Mouse (Mus musculus) midbrain, embryonic 11.5 days (tissue): ENCODE measurements around the gene Gad1. TPM values are rescaled to one million over a fixed set of nuclear protein-coding genes. Genes with fewer than 3 reads are reported as not detected.

ENCODE experiments used
- ATAC-seq: fragments of 200-750 bp; cut with Nextera tagmentation; 2 replicates; pipeline ENCODE4 v1.8.0; 2017; ENCODE audit warnings: moderate TSS enrichment, moderate library complexity; ENCODE audit not compliant: low FRiP score
- DNase-seq: peaks from one replicate; pipeline ENCODE4 v3.0.0; 2015; ENCODE audit warnings: low spot score; ENCODE audit errors: missing footprints
- H3K27ac ChIP-seq: fragments of 300-500 bp; sonication (generic); 2 replicates; pipeline ENCODE4 v1.5.1; 2014; ENCODE audit warnings: low read depth, low read length
- H3K27me3 ChIP-seq: fragments of 300-500 bp; sonication (generic); 2 replicates; pipeline ENCODE4 v1.6.1; 2014; ENCODE audit warnings: mild to moderate bottlenecking, low read length, moderate library complexity, mixed read lengths; ENCODE audit not compliant: control insufficient read depth, insufficient read depth
- H3K36me3 ChIP-seq: fragments of 300-500 bp; sonication (generic); 2 replicates; pipeline ENCODE4 v1.6.1; 2014; ENCODE audit warnings: mild to moderate bottlenecking, low read length, moderate library complexity, mixed read lengths; ENCODE audit not compliant: control insufficient read depth, insufficient read depth
- H3K4me1 ChIP-seq: fragments of 300-500 bp; sonication (generic); 2 replicates; pipeline ENCODE4 v1.6.1; 2014; ENCODE audit warnings: low read length; ENCODE audit not compliant: control insufficient read depth, insufficient read depth
- H3K4me2 ChIP-seq: fragments of 300-500 bp; sonication (generic); 2 replicates; pipeline ENCODE4 v1.6.1; 2014; ENCODE audit warnings: mild to moderate bottlenecking, moderate library complexity
- H3K4me3 ChIP-seq: fragments of 300-500 bp; sonication (generic); 2 replicates; pipeline ENCODE4 v1.5.1; 2014; ENCODE audit warnings: low read depth, low read length
- H3K9ac ChIP-seq: fragments of 300-500 bp; sonication (generic); 2 replicates; pipeline ENCODE4 v1.6.1; 2014; ENCODE audit warnings: low read length
- H3K9me3 ChIP-seq: fragments of 300-500 bp; sonication (generic); 2 replicates; pipeline ENCODE4 v1.6.1; 2016; ENCODE audit warnings: low read length; ENCODE audit not compliant: control insufficient read depth
- WGBS: fragments of 180-500 bp; shearing (Covaris S2); extraction: QIAGEN DNeasy Blood & Tissue Kit; methylation state at CpG from one replicate; pipeline ENCODE4 v1.1.7; 2014; 5-methylcytosine and 5-hydroxymethylcytosine counted together
- polyA plus RNA-seq: library from polyadenylated mRNA; unstranded; fragments of >200 nt; fragmentation: Nextera tagmentation; extraction: Ambion mirVana; gene quantifications from 2 replicates; pipeline ENCODE4 v1.2.1, GENCODE M21; 2014

Gad1 gene
- polyA plus RNA-seq, 1 experiment from 2014 or later = 12.8 TPM

DNA sequence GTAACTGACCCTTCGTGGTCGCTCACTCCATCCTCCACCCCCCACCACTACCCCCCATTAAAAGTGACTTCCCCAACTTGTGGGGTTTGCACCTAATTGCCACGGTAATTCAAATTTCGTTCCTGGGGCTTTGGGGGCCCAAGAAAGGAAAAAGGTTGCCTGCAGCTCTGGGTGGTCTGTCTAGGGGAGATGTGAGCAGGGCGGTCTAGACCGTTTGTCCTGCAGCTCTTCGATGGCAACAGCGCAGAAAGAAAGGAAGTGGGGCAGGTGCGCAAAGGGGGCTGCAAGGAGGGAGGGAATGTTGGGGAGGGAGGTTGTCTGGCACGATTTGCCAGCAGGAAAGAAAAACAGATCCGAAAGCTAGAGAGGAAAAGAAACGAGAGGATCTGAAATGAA is 14.8 kb downstream of the Gad1 start:
- peak overlapping the region; percentile 33 for H3K4me3 ChIP-seq
- peak; percentile 55 for ATAC-seq
- H3K9me3 ChIP-seq = no peaks in the 10 kb centered on the region
- H3K4me1 ChIP-seq = peaks cover 41% of the 10 kb centered on the region
- peaks cover 86% of the 10 kb centered on the region for H3K27me3 ChIP-seq
- no peak for DNase-seq
- H3K4me2 ChIP-seq = peak overlapping the region; percentile 65
- H3K9ac ChIP-seq = no peak overlapping the region
- WGBS = 0% methylated on average over 12 of the region's 12 CpGs
- peak overlapping the region; percentile 37; the same call in 1 of the 2 replicates for H3K27ac ChIP-seq
- no peaks in the 10 kb centered on the region for H3K36me3 ChIP-seq

DNA sequence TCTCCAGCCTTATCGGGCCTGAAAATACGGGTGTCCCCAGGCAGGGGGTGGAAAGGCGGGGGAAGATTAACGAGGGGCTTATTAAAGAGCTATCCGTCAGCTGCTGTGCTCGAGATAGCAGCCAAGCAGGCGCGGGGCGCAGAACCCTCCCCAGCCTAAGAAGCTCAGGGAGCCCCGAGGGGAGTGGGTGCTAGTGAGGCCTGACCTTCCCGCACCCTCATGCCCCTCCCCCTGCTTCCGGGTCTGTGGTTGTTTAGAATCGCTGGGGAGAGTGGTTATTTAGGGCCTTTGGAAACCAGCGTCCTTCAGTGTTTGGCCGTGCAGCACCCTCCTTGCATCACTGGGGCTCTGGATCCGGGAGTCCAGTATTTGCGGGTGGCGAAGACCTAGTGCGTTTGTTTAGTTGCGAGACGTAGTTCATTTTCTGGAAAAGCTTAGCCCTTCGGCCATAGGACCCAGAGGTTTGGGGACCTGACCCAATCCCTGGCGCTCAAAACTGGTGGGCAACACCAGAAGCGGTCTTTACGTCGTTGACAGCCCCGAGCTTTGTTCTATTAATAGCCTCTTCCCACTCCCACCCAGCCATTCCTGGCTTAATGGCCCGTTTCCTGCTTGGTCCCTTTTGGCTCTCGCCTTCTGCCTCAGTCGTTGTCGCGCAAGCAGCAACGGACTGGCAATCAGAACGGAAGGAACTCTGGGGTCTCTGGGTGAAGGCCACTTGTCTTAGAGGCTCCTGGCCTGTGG is 15.5 kb downstream of the Gad1 start:
- DNase-seq = peak; percentile 97
- Histone ChIP-seq H3K9me3 (no peaks in the 10 kb centered on the region), H3K36me3 (no peaks in the 10 kb centered on the region), H3K4me2 (peak overlapping the region; percentile 65), H3K9ac (peak overlapping the region; percentile 48; the same call in 1 of the 2 replicates), H3K4me1 (peaks cover 36% of the 10 kb centered on the region), H3K27ac (peak overlapping the region; percentile 15; the same call in 1 of the 2 replicates), H3K4me3 (peak overlapping the region; percentile 33), H3K27me3 (peaks cover 80% of the 10 kb centered on the region)
- ATAC-seq = peak; percentile 72
- WGBS = under 1% methylated on average over 34 of the region's 34 CpGs

- no peak overlapping the region for H3K4me3 ChIP-seq
- H3K27me3 ChIP-seq = peaks cover 47% of the 10 kb centered on the region
- no peak overlapping the region for H3K27ac ChIP-seq
- no peak overlapping the region for H3K4me2 ChIP-seq
- H3K4me1 ChIP-seq = peaks cover 19% of the 10 kb centered on the region
- DNase-seq (no peak), ATAC-seq (no peak)
- H3K9me3 ChIP-seq = no peaks in the 10 kb centered on the region
- no peaks in the 10 kb centered on the region for H3K36me3 ChIP-seq
- WGBS = 70% methylated on average over 4 of the region's 4 CpGs
- H3K9ac ChIP-seq = no peak overlapping the region
Measured at GRCm38 (mm10) chr2:70571698-70572097, 18.8 kb downstream of the Gad1 start.

DNA sequence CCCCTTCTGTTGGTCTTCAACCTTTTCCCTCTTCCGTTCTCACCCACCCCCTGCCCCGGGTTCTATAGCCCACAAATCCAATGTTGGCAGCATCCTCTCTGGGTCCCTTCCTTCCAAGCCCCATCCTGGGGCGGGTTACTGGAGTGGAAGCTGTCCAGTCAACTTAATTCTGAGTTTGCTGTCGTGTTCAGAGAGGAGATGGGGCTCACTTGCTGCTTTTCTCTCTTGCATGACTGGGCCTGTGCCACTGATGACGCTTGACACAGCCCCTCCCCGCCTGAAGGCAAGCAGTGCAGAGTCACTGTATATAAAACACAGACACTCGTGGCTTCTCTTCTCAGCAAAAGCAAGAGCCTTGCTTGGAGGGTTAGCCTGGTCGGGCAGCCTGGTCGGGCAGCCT is 19.4 kb downstream of the Gad1 start:
- H3K4me1 ChIP-seq = peaks cover 15% of the 10 kb centered on the region

GRCm38 (mm10) chr2:70573544-70574210 is 20.8 kb downstream of the Gad1 start:
- ATAC-seq (no peak), DNase-seq (no peak)
- Histone ChIP-seq H3K36me3 (no peaks in the 10 kb centered on the region), H3K9me3 (no peaks in the 10 kb centered on the region), H3K27me3 (peaks cover 28% of the 10 kb centered on the region), H3K4me3 (no peak overlapping the region), H3K9ac (no peak overlapping the region), H3K27ac (no peak overlapping the region), H3K4me1 (peaks cover 1% of the 10 kb centered on the region), H3K4me2 (no peak overlapping the region)
- 80% methylated on average over 8 of the region's 8 CpGs for WGBS

More for the DNA sequence above, 19.4 kb downstream of the Gad1 start:
- no peaks in the 10 kb centered on the region for H3K9me3 ChIP-seq
- H3K36me3 ChIP-seq = no peaks in the 10 kb centered on the region
- H3K9ac ChIP-seq = no peak overlapping the region
- H3K4me2 ChIP-seq = no peak overlapping the region
- DNase-seq (no peak), ATAC-seq (no peak)
- 52% methylated on average over 9 of the region's 9 CpGs for WGBS
- peaks cover 41% of the 10 kb centered on the region for H3K27me3 ChIP-seq
- no peak overlapping the region for H3K27ac ChIP-seq
- no peak overlapping the region for H3K4me3 ChIP-seq

GRCm38 (mm10) chr2:70588200-70588599 is 35.3 kb downstream of the Gad1 start:
- ATAC-seq = no peak
- H3K4me3 ChIP-seq = no peak overlapping the region
- no peak overlapping the region for H3K9ac ChIP-seq
- peaks cover 2% of the 10 kb centered on the region; the same call in 1 of the 2 replicates for H3K4me1 ChIP-seq
- 94% methylated on average over 6 of the region's 6 CpGs for WGBS
- no peak overlapping the region for H3K4me2 ChIP-seq
- no peak for DNase-seq
- no peak overlapping the region for H3K27ac ChIP-seq
- no peaks in the 10 kb centered on the region for H3K9me3 ChIP-seq
- H3K36me3 ChIP-seq = no peaks in the 10 kb centered on the region
- H3K27me3 ChIP-seq = no peaks in the 10 kb centered on the region

- Histone ChIP-seq H3K9ac (no peak overlapping the region), H3K9me3 (no peaks in the 10 kb centered on the region), H3K36me3 (no peaks in the 10 kb centered on the region), H3K4me1 (peaks cover 2% of the 10 kb centered on the region; the same call in 1 of the 2 replicates), H3K4me3 (no peak overlapping the region), H3K27ac (no peak overlapping the region), H3K4me2 (no peak overlapping the region), H3K27me3 (no peaks in the 10 kb centered on the region)
- ATAC-seq (no peak), DNase-seq (no peak)
- WGBS = 64% methylated on average over 6 of the region's 6 CpGs
Measured at GRCm38 (mm10) chr2:70592432-70592831, 39.6 kb downstream of the Gad1 start.

DNA sequence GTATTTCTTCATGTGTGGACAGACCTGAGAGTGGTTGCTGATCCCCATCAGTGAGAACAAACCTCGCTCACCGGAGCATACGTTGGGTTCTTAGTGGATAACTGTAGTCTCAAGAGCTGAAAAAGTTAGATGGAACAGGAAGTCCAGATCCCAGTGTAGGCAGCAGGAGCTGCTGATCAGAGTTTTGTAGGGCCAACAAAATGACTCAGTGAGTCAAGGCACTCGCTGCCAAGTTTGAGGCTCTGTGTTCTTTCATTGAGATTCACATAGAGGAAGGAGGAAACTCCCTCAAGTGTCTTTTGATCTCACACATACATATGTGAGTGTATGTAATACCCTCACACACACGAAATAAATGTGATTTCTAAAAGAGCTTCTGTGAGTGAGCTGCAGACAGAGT is 40.8 kb downstream of the Gad1 start:
- H3K9ac ChIP-seq = no peak overlapping the region
- no peak overlapping the region for H3K4me2 ChIP-seq
- H3K27me3 ChIP-seq = no peaks in the 10 kb centered on the region
- H3K27ac ChIP-seq = no peak overlapping the region
- H3K36me3 ChIP-seq = no peaks in the 10 kb centered on the region
- no peak overlapping the region for H3K4me3 ChIP-seq
- no peak for DNase-seq
- H3K9me3 ChIP-seq = no peaks in the 10 kb centered on the region
- no peak for ATAC-seq
- H3K4me1 ChIP-seq = peaks cover 2% of the 10 kb centered on the region; the same call in 1 of the 2 replicates
- 83% methylated on average over 5 of the region's 5 CpGs for WGBS

GRCm38 (mm10) chr2:70595896-70596295 is 43.0 kb downstream of the Gad1 start:
- H3K4me1 ChIP-seq = peaks cover 2% of the 10 kb centered on the region; the same call in 1 of the 2 replicates
- no peak overlapping the region for H3K4me3 ChIP-seq
- H3K27ac ChIP-seq = no peak overlapping the region
- H3K4me2 ChIP-seq = no peak overlapping the region
- no peaks in the 10 kb centered on the region for H3K27me3 ChIP-seq
- H3K9ac ChIP-seq = no peak overlapping the region
- ATAC-seq (no peak), DNase-seq (no peak)
- no peaks in the 10 kb centered on the region for H3K36me3 ChIP-seq
- H3K9me3 ChIP-seq = no peaks in the 10 kb centered on the region
- WGBS = 80% methylated on average over 2 of the region's 2 CpGs
